Mouse (Mus musculus): ENCODE data around the gene Txnl4b.

The Txnl4b gene

DNA sequence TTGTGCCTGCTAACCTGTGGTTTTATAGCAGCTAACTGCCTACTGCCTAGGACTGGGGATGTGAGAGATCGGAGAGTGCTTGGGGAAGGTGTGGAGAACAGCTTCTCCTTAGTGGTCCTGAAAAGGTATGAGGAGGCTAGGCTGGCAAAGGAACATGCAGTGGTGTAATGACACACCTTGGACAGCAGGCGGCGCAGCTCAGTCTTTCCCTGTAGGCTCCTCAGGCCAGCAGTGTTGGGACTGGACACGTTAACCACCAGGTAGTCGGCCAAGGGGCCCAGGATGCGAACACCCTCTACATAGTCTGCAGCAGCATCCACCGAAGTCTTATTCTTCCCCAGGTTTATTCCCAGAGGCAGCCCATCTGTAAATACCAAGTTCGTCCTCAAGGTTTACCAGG is 30.2 kb downstream of the Txnl4b start:
- DNase-seq (ENCODE audit: low spot score): peak; percentile 62

DNA sequence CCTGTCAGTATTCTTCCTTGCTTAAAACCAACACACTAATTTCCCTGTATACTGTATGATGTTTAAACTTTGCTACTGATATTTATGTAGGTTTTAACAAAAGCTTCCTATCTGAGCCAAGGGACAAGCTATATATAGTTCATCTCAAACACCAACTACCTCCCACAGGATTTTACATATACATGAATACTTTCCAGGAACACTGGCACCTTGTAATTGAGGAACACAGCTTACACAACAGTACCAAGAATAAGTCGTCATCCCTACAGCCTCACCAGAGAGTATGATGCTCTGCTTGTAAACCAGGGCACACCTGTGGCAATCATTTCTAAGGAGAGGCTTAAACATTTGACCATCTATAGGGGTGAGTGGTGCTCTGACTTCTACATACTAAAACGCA is 41.0 kb downstream of the Txnl4b start:
- no peak for DNase-seq (ENCODE audit: low spot score)

DNA sequence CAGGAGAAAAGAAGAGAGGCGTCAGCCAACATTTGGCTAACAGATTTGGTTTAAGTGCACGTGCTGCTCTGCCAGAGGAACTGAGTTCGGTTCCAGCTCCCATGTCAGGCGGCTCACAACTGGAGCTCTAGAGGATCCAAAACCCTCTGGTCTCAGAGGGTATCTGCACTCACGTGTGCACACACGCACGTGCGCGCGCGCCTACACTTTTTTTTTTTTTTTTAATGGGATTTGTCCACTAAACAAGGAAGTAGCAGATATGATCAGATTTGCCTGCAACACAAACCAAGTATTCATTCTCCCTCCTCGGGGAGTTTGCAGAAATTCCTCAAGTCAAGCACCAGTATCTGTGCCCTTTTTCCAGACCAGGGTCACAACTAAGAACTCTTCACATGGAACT is 42.0 kb downstream of the Txnl4b start:
- peak; percentile 14 for DNase-seq (ENCODE audit: low spot score)

DNA sequence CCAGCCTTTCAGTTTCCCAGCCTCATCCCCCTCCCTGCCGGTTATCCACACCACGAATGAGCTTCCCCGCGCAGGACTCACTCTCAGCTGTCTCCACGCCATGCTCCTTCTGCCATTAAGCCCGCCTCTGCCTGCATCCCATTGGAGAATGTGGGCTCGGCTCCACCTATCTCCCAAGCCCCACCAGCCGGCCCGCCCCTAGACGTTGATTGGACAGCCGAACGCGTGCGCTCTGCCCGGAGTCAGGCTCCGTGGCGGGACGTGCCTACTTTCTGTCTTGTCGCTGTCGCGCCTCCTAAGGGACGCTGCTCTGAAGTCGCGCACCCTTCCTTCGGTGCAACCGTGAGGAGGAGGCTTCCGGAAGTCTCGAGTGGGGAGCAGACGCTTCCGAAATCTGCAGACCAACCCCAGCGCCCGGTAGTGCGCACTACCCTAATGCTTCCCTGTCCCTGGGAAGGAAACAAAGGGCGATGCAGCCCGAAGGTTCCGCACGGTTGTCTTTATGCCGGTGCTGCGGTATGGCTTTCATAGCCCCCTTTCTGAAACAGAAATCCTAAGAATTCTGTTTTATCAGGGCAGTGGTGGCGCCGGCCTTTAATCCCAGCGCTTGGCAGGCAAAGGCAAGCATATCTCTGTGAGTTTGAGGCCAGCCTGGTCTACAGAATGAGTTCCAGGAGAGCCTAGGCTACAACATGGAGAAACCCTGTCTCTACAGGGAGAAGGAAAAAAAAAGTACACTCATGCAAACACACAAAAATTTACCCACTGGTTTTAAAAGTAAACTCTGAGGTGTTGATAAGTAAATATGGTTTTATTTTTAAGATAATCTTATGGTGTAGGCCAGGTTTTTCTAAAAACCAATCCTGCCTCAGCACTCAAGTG is 42.8 kb downstream of the Txnl4b start, which contains the start of gene Dhodh:
Gene Dhodh (minus strand): TSS at position 403 of the 882 bp plus-strand sequence.
- peak; percentile 95 for DNase-seq (ENCODE audit: low spot score)

DNA sequence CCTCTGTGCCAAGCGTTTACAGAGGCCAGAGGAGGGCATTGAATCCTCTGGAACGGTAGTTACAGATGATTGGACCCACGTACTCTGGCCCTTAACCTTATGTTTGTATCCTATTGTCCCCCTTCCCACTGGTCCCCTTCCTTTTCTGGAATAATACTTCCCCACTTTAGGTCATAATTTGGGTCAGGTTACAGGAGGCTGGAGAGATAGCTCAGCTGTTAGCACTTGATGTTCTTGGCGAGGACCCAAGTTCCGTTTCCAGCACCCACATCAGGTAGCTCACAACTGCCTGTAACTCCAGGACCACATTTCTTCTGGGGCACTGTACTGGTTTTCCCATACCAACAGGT is 43.4 kb downstream of the Txnl4b start:
- no peak for DNase-seq (ENCODE audit: low spot score)

DNA sequence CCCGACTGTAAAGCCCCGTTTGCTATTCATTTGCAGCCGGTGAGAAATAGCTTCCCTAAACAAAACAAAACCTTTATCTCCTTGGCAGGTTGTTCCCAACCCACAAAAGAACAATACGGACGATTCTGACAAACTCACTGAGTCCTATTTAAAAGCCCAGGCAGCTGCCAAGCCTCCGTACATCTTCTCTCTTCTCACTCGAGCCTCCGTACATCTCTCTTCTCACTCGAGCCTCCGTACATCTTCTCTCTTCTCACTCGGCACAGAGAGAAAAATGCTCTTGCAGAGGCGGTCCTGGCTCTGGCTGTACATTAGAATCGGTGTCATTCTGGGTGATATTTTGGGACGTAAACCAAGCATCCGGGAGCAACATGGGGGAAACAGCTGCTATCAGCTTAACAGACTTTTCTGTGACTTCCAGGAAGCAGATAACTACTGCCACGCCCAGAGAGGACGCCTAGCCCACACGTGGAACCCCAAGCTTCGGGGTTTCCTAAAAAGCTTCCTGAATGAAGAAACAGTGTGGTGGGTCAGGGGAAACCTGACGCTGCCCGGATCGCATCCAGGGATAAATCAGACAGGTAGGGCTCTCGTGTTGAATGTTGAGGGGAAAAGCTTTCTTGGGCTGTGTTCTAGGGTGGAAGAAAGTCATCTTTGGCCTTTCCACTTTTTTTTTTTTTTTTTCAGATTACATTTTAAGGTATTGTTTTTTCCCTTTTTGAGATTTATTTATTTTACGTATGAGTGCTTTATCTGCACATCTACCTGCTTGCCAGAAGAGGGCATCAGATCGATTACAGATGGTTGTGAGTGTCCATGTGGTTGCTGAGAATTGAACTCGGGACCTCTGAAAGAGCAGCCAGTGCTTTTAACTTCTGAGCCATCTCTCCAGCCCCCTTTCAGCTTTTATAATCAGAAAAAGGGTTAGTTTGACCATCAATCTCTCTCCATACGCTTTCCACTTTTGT is 48.8 kb downstream of the Txnl4b start, which contains the start of gene Pkd1l3:
Gene Pkd1l3 (plus strand): TSS at position 275 of the 968 bp plus-strand sequence.
- peak; percentile 61 for DNase-seq (ENCODE audit: low spot score)

DNA sequence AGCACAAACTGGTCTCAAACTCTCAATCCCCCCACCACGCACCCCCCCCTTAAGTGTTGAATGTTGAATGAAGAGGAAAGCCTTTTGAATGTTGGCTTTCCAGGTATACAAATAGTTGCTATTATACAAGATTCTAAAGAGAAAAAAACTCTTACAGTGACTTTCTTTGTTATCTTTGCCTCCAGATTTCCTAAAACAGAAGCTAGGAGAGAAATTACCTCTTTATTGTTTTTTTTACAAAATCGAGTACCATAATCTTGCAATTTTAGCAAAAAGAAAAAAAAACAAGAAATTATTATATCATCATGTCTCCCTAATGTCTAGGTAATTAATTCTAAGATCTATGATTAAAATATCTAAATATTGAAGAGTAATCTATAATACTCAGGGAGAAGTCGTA is 49.9 kb downstream of the Txnl4b start:
- no peak for DNase-seq (ENCODE audit: low spot score)

Data from c-Kit-positive CD71-positive TER-119-positive erythroid progenitor cells, embryonic 14.5 days (primary cell).